Mouse (Mus musculus) limb, embryonic 13.5 days (tissue): ENCODE measurements around the gene Tmx1. TPM values are rescaled to one million over a fixed set of nuclear protein-coding genes. Genes with fewer than 3 reads are reported as not detected.

ENCODE experiments used
- ATAC-seq: fragments of 200-750 bp; cut with Nextera tagmentation; 2 replicates; pipeline ENCODE4 v1.8.0; 2017; ENCODE audit warnings: low read depth, moderate number of reproducible peaks, moderate TSS enrichment; ENCODE audit not compliant: low FRiP score
- H3K27ac ChIP-seq: fragments of 300-500 bp; sonication (generic); 2 replicates; pipeline ENCODE4 v1.5.1; 2015; ENCODE audit warnings: inconsistent platforms, mild to moderate bottlenecking, moderate library complexity
- H3K27me3 ChIP-seq: fragments of 300-500 bp; sonication (generic); 2 replicates; pipeline ENCODE4 v1.6.1; 2015; ENCODE audit warnings: mild to moderate bottlenecking, inconsistent platforms
- H3K36me3 ChIP-seq: fragments of 300-500 bp; sonication (generic); 2 replicates; pipeline ENCODE4 v1.6.1; 2015; ENCODE audit warnings: inconsistent platforms, mild to moderate bottlenecking, moderate library complexity
- H3K4me1 ChIP-seq: fragments of 300-500 bp; sonication (generic); 2 replicates; pipeline ENCODE4 v1.6.1; 2015; ENCODE audit warnings: inconsistent platforms
- H3K4me2 ChIP-seq: fragments of 300-500 bp; sonication (generic); replicated peaks from 2 replicates; pipeline ENCODE4 v1.6.1; 2015; ENCODE audit warnings: inconsistent platforms, mild to moderate bottlenecking, moderate library complexity
- H3K4me3 ChIP-seq: fragments of 300-500 bp; sonication (generic); 2 replicates; pipeline ENCODE4 v1.5.1; 2015; ENCODE audit warnings: moderate library complexity, mild to moderate bottlenecking, inconsistent platforms
- H3K9ac ChIP-seq: fragments of 300-500 bp; sonication (generic); 2 replicates; pipeline ENCODE4 v1.6.1; 2015; ENCODE audit warnings: mild to moderate bottlenecking, inconsistent platforms
- H3K9me3 ChIP-seq: fragments of 300-500 bp; sonication (generic); 2 replicates; pipeline ENCODE4 v1.6.1; 2016; ENCODE audit warnings: inconsistent platforms
- WGBS: fragments of 180-500 bp; shearing (Covaris S2); methylation state at CpG from one replicate; pipeline ENCODE4 v1.1.7; 2015; 5-methylcytosine and 5-hydroxymethylcytosine counted together
- polyA plus RNA-seq: library from polyadenylated mRNA; unstranded; fragments of >200 nt; fragmentation: Nextera tagmentation; extraction: Ambion mirVana; gene quantifications from 2 replicates; pipeline ENCODE4 v1.2.1, GENCODE M21; 2015

Gene Tmx1
- 99.9 and 105 TPM in 2 replicates for polyA plus RNA-seq

DNA sequence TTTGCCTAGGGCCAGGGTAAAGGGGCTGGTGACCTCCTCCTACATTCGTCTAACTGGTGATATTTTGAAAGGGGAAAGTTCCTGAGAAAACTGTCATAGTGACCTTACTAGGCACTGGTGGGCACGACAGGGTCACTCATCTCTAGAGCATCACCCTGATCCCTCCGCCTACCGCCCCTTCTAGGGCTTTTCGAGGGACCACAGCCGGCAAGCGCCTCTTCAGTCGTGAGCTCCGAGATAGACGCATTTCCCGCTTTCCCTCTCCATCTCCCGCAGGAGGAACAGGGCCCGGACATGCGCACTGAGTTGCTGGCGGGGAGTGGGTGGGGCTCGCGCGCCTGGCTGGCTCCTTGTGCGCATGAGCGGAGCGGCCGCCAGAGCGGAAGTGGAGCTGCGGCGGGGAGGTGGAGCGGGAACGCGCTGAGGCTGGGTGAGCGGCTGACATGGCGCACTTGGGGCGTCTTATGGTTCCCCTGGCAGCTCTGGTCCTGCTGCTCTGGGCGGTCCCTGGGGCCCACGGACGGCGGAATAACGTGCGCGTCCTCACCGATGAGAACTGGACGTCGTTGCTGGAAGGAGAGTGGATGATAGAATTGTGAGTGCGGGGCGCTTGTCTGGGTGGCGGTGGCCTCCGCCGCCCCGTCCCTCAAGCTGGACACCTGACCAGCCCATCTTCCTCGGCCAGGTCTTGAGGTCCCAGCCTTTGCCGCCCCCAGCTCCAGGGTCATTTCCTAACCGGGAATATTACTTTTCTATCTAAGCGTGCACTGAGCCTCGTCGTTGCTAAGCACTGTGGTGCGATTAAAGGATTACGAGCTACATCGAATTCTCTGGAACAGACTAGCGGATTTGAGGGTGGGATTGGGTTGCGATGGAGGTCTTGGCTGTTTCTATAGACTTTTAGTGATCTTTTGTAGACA, at the start of gene Tmx1:
Gene Tmx1, plus strand, starts transcription at position 370 of the 920 bp plus-strand sequence.
- Histone ChIP-seq H3K36me3 (peaks cover 9% of the 10 kb centered on the region), H3K27me3 (no peaks in the 10 kb centered on the region), H3K4me3 (peak within 1 kb of the TSS; percentile 84), H3K27ac (peak within 1 kb of the TSS; percentile 85), H3K4me2 (peak within 1 kb of the TSS; percentile 69), H3K4me1 (peaks cover 20% of the 10 kb centered on the region), H3K9me3 (no peaks in the 10 kb centered on the region), H3K9ac (peak within 1 kb of the TSS; percentile 86)
- ATAC-seq: peak; percentile 97
- under 1% methylated on average over 56 of the region's 58 CpGs for WGBS

DNA sequence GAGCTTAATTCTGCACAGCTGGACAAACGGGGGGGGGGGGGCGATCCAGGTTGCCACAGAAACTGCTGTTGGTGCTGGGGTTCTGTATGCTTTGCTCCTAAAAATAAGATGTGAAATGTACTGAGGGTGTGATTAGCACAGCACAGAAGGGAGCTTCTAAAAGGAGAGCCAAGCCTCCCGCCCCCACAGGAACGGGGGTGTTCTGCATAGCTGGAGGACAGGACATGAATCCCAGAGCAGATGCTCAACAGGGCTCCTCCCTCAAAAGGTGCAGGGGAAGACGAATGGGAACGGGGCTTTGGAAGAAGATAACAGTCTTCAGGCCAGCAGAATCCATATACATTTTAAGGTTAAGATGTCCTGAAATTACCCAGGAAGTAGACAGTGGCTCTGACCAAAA, 48.6 kb upstream of the Tmx1 start:
- 66% methylated on average over 6 of the region's 6 CpGs for WGBS
- Histone ChIP-seq H3K27ac (no peak overlapping the region), H3K4me1 (no peaks in the 10 kb centered on the region), H3K4me2 (no peak overlapping the region), H3K36me3 (no peaks in the 10 kb centered on the region), H3K27me3 (no peaks in the 10 kb centered on the region), H3K4me3 (no peak overlapping the region), H3K9me3 (no peaks in the 10 kb centered on the region), H3K9ac (no peak overlapping the region)
- no peak for ATAC-seq

DNA sequence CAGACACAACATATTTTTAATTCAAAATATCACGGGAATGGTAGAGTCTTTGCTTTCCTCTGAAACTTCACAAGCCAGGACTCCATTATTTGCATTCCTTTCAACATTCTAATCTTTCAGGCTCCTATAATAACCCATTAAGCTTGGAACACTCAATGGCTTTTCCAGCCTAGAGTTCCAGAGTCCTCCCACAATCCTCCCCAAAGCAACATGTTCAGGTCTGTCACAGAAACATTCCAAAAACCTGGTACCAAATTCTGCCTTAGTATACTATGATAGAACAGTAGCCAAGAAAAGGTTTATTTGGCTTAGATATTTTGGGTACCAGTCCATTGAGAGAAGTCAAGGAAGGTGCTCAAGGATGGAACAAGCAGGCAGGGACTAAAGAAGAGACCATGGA, 44.5 kb upstream of the Tmx1 start:
- Histone ChIP-seq H3K27ac (no peak overlapping the region), H3K9ac (no peak overlapping the region), H3K4me3 (no peak overlapping the region), H3K4me1 (no peaks in the 10 kb centered on the region), H3K9me3 (no peaks in the 10 kb centered on the region), H3K4me2 (no peak overlapping the region), H3K27me3 (no peaks in the 10 kb centered on the region), H3K36me3 (no peaks in the 10 kb centered on the region)
- no peak for ATAC-seq
- 40% methylated on average over 1 of the region's 1 CpGs for WGBS

DNA sequence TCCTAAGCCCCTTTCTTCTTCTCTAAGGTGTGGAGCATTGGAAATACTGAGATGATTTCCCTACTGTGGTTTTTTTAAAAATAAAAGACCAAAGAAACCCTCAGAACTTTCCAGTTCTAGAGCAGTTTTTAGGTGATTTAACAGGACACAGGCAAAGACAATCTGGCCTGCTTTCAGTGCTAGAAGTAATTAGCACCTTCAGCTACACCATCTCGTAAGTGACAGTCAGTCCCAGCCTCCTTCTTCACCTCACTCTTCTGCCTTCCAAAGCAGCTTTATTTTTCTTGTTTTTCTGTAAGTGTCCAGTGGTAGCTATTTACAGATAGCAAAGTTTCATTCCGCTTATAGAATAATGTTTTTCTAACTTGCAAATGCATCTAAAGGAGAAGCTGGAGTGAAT, 43.3 kb upstream of the Tmx1 start:
- H3K4me3 ChIP-seq: no peak overlapping the region
- no peak for ATAC-seq
- no peak overlapping the region for H3K27ac ChIP-seq
- no peak overlapping the region for H3K9ac ChIP-seq
- H3K4me2 ChIP-seq: no peak overlapping the region
- H3K27me3 ChIP-seq: no peaks in the 10 kb centered on the region
- 73% methylated on average over 2 of the region's 2 CpGs for WGBS
- H3K4me1 ChIP-seq: no peaks in the 10 kb centered on the region
- no peaks in the 10 kb centered on the region for H3K9me3 ChIP-seq
- H3K36me3 ChIP-seq: no peaks in the 10 kb centered on the region

DNA sequence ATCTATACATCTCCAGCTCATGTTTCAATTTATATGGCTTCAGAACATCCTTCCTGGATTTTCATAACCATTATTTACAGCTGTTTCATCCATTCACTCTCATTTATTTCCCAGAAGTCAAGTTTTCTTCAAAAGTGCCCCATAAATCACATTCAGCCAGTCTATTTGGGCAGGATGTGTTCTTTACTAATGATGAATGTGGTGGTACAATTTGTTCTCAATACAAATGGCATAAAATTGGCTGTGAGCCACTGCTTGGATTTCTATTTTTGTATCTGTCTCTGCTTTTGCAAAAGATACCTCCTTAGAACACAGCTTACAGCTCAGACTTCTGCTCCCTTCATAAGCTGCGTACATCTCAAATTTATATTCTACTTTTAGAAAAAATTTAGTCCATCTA, 32.7 kb upstream of the Tmx1 start:
- H3K27me3 ChIP-seq: no peaks in the 10 kb centered on the region
- no peak overlapping the region for H3K9ac ChIP-seq
- no peak overlapping the region for H3K4me3 ChIP-seq
- no peak for ATAC-seq
- no peak overlapping the region for H3K4me2 ChIP-seq
- no peaks in the 10 kb centered on the region for H3K4me1 ChIP-seq
- H3K36me3 ChIP-seq: no peaks in the 10 kb centered on the region
- H3K9me3 ChIP-seq: 0 out of 2 replicates have a peak, but pooled peaks cover 3% of the 10 kb centered on the region
- H3K27ac ChIP-seq: no peak overlapping the region
- WGBS: 86% methylated on average over 1 of the region's 1 CpGs

DNA sequence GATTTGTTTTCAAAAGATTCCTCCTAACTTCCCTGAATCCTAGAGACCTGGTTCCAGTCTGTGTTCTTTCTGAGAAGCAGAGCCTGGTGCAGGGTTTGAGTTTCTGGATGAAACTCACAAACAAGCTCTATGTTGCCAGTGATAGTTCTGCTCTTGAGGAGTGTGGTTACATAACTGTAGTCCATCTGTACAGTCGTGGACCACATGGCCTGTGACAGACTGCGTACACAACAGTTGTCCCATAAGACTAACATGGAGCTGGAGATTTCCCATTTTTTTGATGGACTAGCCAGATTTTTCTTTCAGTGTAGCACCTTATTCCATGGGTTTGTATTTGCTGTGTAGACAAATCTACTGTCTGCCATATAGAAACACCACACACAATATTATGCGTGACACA, 31.9 kb upstream of the Tmx1 start:
- Histone ChIP-seq H3K4me3 (no peak overlapping the region), H3K9me3 (0 out of 2 replicates have a peak, but pooled peaks cover 3% of the 10 kb centered on the region), H3K4me2 (no peak overlapping the region), H3K4me1 (no peaks in the 10 kb centered on the region), H3K27ac (no peak overlapping the region), H3K27me3 (no peaks in the 10 kb centered on the region), H3K36me3 (no peaks in the 10 kb centered on the region), H3K9ac (no peak overlapping the region)
- no peak for ATAC-seq
- WGBS: 89% methylated on average over 3 of the region's 3 CpGs

DNA sequence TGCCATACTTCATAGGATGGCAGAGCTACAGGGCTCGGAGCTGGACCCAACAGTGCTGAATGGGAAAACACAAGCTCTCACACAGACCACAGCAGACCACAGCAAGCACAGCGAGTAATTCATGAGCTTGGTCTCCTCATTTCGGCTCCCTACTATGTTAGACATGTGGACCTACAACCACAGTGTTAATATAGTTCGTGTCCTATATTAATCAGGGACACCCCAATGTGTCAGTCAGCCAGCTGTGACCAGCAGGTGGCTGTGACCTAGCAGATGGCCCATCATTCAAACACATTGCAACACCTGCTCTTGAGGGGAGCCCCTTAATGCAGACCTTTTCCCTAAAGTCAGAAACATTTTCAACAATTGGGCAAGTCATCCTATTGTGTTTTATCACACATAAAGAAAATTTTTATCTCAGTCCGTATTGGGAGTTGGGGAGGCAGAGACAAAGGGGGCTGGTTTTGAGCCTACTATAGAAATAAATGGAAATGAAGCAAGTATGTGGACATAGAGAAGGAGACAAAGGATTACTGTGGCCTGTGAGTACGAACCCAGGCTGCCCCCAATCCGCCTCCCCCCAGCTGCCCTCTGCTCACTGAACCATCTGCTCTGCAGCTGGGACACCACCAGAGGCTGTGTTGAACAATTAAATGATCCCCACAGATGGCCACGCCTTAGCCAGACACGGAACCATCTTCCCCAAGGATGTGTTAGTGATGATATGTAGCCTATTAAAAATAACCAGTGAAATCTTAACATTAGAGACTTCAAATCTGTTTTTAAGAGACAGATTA, 30.4 kb upstream of the Tmx1 start:
- Histone ChIP-seq H3K27ac (no peak overlapping the region), H3K9me3 (0 out of 2 replicates have a peak, but pooled peaks cover 3% of the 10 kb centered on the region), H3K4me2 (no peak overlapping the region), H3K9ac (no peak overlapping the region), H3K27me3 (no peaks in the 10 kb centered on the region), H3K36me3 (no peaks in the 10 kb centered on the region), H3K4me1 (no peaks in the 10 kb centered on the region), H3K4me3 (no peak overlapping the region)
- ATAC-seq: no peak
- 66% methylated on average over 9 of the region's 9 CpGs for WGBS

DNA sequence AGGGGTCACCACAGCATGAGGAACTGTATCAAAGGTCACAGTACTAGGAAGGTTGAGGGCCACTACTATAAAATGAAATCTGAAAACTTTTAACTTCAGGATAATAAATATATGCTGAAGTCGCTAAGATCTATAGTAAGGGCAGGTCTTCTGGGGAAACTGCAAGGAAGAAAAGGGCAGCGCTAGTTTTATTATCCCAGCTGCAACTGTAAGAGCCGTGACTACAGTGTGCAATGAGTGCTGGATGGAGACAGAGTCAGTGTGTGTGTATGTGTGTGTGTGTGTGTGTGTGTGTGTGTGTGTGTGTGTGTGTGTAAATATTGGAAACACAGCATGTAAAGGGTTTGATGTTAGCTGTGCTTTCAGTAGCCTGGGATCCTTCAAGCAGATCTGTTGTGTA, 25.0 kb upstream of the Tmx1 start:
- H3K9ac ChIP-seq: no peak overlapping the region
- H3K27ac ChIP-seq: no peak overlapping the region
- no peaks in the 10 kb centered on the region for H3K4me1 ChIP-seq
- no peaks in the 10 kb centered on the region for H3K27me3 ChIP-seq
- 42% methylated on average over 3 of the region's 3 CpGs for WGBS
- no peak overlapping the region for H3K4me3 ChIP-seq
- no peaks in the 10 kb centered on the region for H3K9me3 ChIP-seq
- H3K4me2 ChIP-seq: no peak overlapping the region
- ATAC-seq: no peak
- no peaks in the 10 kb centered on the region for H3K36me3 ChIP-seq

DNA sequence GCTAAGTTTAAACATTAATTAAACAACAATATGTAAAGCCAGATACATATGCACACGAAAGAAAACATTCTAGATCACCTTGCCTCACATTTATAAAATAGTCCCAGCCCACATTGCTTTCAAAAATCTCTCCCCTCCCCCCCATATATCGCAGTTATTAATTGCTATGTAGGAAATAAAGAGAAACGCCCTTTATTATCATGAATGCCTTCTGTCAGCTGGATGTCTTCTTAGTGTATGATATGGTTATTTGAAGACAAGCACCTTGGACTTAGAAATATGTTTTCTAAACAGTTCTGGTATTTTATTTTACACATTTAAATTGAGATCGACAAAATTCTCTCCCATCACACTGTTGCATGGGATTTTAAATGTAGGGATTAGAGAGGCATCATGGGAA, 23.3 kb upstream of the Tmx1 start:
- ATAC-seq: no peak
- Histone ChIP-seq H3K9me3 (no peaks in the 10 kb centered on the region), H3K9ac (no peak overlapping the region), H3K4me2 (no peak overlapping the region), H3K4me1 (no peaks in the 10 kb centered on the region), H3K27ac (no peak overlapping the region), H3K4me3 (no peak overlapping the region), H3K36me3 (no peaks in the 10 kb centered on the region), H3K27me3 (no peaks in the 10 kb centered on the region)
- 82% methylated on average over 4 of the region's 4 CpGs for WGBS

DNA sequence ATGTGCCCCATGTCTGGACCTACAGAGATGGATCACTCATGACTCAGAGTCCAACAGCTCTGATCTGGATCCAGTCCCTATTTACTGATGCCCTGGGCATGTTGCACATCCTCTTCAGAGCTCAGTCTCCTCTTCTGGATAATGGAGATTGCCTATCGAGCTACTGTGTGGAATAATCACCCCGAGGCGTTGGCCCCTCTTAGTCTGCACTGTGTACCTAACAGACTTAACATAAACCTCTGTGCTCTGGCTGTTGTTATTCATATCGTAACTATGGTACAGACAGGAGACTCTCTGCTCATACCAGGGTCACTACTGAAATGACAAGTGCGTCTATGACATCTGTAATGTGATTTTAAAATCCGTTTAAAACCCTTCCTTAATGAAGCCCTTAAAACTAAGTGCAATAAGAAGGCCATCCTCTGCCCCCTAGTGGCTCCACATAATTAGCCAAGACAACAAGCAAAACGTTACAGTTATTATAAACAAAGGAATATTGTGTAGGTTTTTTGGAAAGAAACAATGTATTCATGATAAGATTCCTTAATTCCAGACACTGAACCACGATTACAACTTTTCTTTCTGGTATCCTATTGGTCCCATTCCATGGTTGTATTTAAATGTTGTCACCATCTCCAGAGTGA, 22.5 kb upstream of the Tmx1 start:
- no peak overlapping the region for H3K4me3 ChIP-seq
- 36% methylated on average over 8 of the region's 8 CpGs for WGBS
- H3K9me3 ChIP-seq: no peaks in the 10 kb centered on the region
- H3K9ac ChIP-seq: no peak overlapping the region
- ATAC-seq: no peak
- no peaks in the 10 kb centered on the region for H3K4me1 ChIP-seq
- H3K27ac ChIP-seq: no peak overlapping the region
- no peak overlapping the region for H3K4me2 ChIP-seq
- H3K36me3 ChIP-seq: no peaks in the 10 kb centered on the region
- no peaks in the 10 kb centered on the region for H3K27me3 ChIP-seq

DNA sequence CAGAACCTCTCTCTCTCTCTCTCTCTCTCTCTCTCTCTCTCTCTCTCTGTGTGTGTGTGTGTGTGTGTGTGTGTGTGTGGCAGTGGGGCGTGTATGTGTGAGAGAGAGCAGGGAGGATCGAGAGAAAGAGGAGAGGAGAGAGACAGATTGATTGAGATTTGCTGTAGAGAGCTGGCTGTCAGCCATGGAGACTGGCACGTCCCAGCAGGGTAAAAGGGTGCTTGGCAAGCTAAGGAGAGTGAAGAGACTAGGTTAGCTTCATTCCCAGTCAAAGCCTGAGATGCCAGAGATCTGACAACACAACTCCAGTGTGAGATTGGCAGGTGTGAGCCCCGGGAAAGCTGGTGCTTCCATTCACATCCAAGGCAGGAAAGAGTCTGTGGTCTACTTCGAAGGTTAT, 21.5 kb upstream of the Tmx1 start:
- no peaks in the 10 kb centered on the region for H3K36me3 ChIP-seq
- ATAC-seq: no peak
- H3K27me3 ChIP-seq: no peaks in the 10 kb centered on the region
- H3K4me2 ChIP-seq: no peak overlapping the region
- H3K9ac ChIP-seq: no peak overlapping the region
- no peaks in the 10 kb centered on the region for H3K4me1 ChIP-seq
- H3K27ac ChIP-seq: no peak overlapping the region
- 63% methylated on average over 5 of the region's 5 CpGs for WGBS
- no peaks in the 10 kb centered on the region for H3K9me3 ChIP-seq
- H3K4me3 ChIP-seq: no peak overlapping the region

DNA sequence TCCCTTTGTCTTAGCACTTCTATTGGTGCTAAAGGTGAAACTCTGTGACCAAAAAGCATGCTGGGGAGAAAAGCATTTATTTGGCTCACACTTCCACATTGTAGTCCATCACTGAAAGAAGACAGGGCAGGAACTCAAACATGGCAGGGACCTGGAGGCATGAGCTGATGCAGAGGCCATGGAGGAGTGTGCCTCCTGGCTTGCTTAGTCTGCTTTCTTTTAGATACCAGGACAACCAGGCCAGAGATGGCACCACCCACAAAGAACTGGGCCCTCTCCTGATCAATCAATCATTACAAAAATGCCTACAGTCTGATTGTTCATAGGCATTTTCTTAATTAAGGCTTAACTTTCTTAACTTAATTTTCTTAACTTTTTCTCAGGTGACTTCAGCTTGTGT, 2.9 kb upstream of the Tmx1 start:
- no peak for ATAC-seq
- Histone ChIP-seq H3K27ac (no peak overlapping the region), H3K4me1 (peaks cover 16% of the 10 kb centered on the region), H3K4me2 (no peak overlapping the region), H3K36me3 (no peaks in the 10 kb centered on the region), H3K4me3 (no peak overlapping the region), H3K9me3 (no peaks in the 10 kb centered on the region), H3K9ac (no peak overlapping the region), H3K27me3 (no peaks in the 10 kb centered on the region)
